Mouse (Mus musculus) leukemia stem cell, adult 10-12 weeks (primary cell): ENCODE measurements around the gene Gm9918. TPM values are rescaled to one million over a fixed set of nuclear protein-coding genes. Genes with fewer than 3 reads are reported as not detected.

ENCODE experiments used
- polyA plus RNA-seq: library from polyadenylated mRNA; stranded (reverse); fragments of >175 nt; gene quantifications from 2 replicates; pipeline ENCODE4 v1.2.3, GENCODE M21; 2012; ENCODE audit warnings: low replicate concordance

Gm9918 gene
- polyA plus RNA-seq = not detected in 2 replicates

GRCm38 (mm10) chr15:102270274-102270960, at the start of gene Gm9918:
TSS of gene Gm9918 (plus strand) at chr15:102270563.

GRCm38 (mm10) chr15:102231748-102232147, 38.6 kb upstream of the Gm9918 start, which contains the start of gene Itgb7:
TSS of gene Itgb7 (minus strand) at chr15:102231944.

GRCm38 (mm10) chr15:102257202-102258075, 12.9 kb upstream of the Gm9918 start, which contains the start of gene Rarg:
TSS of gene Rarg (minus strand) at chr15:102257517.

GRCm38 (mm10) chr15:102279092-102279782, 8.9 kb downstream of the Gm9918 start, which contains the start of gene Mfsd5:
TSS of gene Mfsd5 (plus strand) at chr15:102279454.

GRCm38 (mm10) chr15:102295633-102296367, 25.4 kb downstream of the Gm9918 start, which contains the start of gene Espl1:
TSS of gene Espl1 (plus strand) at chr15:102296266.

Other genes with a start within 250 kb of the Gm9918 start
- not detected in 2 replicates for gene Krt18, start 242.4 kb upstream of the Gm9918 start, polyA plus RNA-seq
- 112 and 151 TPM in 2 replicates for gene Eif4b, start 196.8 kb upstream of the Gm9918 start, polyA plus RNA-seq
- gene Tns2, start 170.2 kb upstream of the Gm9918 start, polyA plus RNA-seq = 2.3 and 5.2 TPM in 2 replicates
- gene Spryd3, start 134.3 kb upstream of the Gm9918 start, polyA plus RNA-seq = 7.8 and 13.8 TPM in 2 replicates
- 1.1 and 3.7 TPM in 2 replicates for gene Igfbp6, start 126.2 kb upstream of the Gm9918 start, polyA plus RNA-seq
- gene Soat2, start 120.0 kb upstream of the Gm9918 start, polyA plus RNA-seq = 5.4 and 8.2 TPM in 2 replicates
- gene Zfp740, start 67.3 kb upstream of the Gm9918 start, polyA plus RNA-seq = 10.9 and 11.5 TPM in 2 replicates
- gene Csad, start 65.8 kb upstream of the Gm9918 start, polyA plus RNA-seq = 6.3 and 8.9 TPM in 2 replicates
- gene Itgb7, start 38.6 kb upstream of the Gm9918 start, polyA plus RNA-seq = 168 and 223 TPM in 2 replicates
- gene Rarg, start 13.0 kb upstream of the Gm9918 start, polyA plus RNA-seq = 11.2 and 12.3 TPM in 2 replicates
- 50.2 and 91.4 TPM in 2 replicates for gene Mfsd5, start 8.9 kb downstream of the Gm9918 start, polyA plus RNA-seq
- gene Espl1, start 25.7 kb downstream of the Gm9918 start, polyA plus RNA-seq = 19.4 and 42.7 TPM in 2 replicates
- 2.9 and 10.3 TPM in 2 replicates for gene Pfdn5, start 55.6 kb downstream of the Gm9918 start, polyA plus RNA-seq
- gene Myg1, start 61.1 kb downstream of the Gm9918 start, polyA plus RNA-seq = 25.7 and 87.7 TPM in 2 replicates
- gene Aaas, start 80.2 kb downstream of the Gm9918 start, polyA plus RNA-seq = 29.3 and 184 TPM in 2 replicates
- gene Sp7, start 96.6 kb downstream of the Gm9918 start, polyA plus RNA-seq = not detected in 2 replicates
- gene Sp1, start 135.6 kb downstream of the Gm9918 start, polyA plus RNA-seq = 10.7 and 11.9 TPM in 2 replicates
- gene Amhr2, start 174.8 kb downstream of the Gm9918 start, polyA plus RNA-seq = not detected in 2 replicates
- gene Prr13, start 188.5 kb downstream of the Gm9918 start, polyA plus RNA-seq = 46.5 and 443 TPM in 2 replicates
- gene Pcbp2, start 200.0 kb downstream of the Gm9918 start, polyA plus RNA-seq = 134 and 647 TPM in 2 replicates
- not detected in 2 replicates for gene Gm10337, start 233.2 kb downstream of the Gm9918 start, polyA plus RNA-seq
- gene Map3k12, start 246.5 kb downstream of the Gm9918 start, polyA plus RNA-seq = 0.99 and 1.2 TPM in 2 replicates
- 79.5 and 91.5 TPM in 2 replicates for gene Tarbp2, start 247.6 kb downstream of the Gm9918 start, polyA plus RNA-seq